Mouse (Mus musculus) right cerebral cortex, postnatal 14 days (tissue): ENCODE results near the gene Mettl16.
A peak's percentile ranks its signal among the peaks of the same experiment; 100 is the strongest.

Source experiments
- DNase-seq: peaks from one replicate; pipeline ENCODE4 v3.0.0; 2022

The Mettl16 gene

DNA sequence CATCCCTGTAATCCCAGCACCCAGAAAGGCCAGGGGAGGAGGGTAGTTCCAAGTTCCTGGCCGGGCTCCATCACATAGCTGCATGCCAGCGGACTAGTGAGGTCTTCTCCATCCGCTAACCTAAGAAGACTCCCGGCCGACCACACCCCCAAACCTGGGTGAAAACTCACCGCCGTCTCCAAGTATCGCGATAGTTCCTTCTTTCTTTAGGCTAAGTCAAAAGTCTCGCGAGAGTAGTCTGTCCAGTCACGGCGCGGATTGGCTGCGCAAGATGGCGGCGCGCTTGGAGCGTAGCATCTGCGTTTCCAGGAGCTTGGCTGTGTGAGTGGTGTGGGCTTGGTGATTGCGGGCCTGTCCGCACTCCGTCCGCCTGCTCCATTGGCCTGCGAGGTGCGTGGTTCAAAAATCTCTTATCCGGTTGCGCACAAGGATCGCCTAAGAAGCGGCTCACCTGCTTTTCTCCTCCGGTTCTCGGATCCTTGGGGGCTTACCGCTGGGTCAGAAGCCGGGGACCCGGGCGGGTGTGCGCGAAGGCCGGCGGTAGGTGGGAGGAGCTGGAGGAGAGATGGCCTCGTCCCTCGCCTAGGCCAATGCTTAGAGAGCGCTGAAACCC, at the start of gene Mettl16:
TSS of gene Mettl16 (plus strand) at position 236 of the 613 bp plus-strand sequence.
- peak; percentile 93 for DNase-seq

DNA sequence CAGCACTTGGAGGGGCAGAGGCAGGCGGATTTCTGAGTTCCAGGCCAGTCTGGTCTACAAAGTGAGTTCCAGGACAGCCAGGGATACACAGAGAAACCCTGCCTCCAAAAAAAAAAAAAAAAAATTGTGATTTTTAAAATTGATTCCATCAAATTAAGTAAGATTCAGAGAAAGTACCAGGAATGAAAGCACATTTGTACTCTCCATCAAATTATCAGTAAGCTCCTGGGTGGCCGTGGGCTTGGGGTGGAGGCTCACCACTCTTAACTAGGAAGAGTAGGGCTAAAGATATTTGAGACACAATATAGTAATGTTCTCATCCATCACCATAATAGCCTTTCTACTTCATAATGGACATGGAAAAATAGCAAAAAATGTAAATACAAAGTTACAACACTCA, 49.5 kb upstream of the Mettl16 start:
- DNase-seq = no peak

DNA sequence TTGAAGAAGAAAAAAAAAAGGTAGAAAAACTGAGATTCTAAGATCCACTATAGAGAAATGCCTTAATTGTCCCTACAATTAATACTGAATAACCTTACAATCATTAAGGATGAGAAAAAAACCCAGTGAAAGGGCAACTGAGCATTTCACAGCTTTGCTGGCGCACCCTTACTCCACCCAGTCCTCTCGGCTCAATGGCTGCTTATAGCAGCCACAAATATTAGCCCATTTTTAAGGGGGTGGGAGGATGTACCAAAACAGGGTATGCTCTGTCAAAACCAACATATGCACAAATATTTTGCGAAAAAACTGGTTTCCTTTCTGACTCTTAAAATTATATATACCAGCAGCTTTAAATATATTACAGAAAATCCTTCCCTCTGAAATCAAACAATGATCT, 48.7 kb upstream of the Mettl16 start:
- DNase-seq = no peak

DNA sequence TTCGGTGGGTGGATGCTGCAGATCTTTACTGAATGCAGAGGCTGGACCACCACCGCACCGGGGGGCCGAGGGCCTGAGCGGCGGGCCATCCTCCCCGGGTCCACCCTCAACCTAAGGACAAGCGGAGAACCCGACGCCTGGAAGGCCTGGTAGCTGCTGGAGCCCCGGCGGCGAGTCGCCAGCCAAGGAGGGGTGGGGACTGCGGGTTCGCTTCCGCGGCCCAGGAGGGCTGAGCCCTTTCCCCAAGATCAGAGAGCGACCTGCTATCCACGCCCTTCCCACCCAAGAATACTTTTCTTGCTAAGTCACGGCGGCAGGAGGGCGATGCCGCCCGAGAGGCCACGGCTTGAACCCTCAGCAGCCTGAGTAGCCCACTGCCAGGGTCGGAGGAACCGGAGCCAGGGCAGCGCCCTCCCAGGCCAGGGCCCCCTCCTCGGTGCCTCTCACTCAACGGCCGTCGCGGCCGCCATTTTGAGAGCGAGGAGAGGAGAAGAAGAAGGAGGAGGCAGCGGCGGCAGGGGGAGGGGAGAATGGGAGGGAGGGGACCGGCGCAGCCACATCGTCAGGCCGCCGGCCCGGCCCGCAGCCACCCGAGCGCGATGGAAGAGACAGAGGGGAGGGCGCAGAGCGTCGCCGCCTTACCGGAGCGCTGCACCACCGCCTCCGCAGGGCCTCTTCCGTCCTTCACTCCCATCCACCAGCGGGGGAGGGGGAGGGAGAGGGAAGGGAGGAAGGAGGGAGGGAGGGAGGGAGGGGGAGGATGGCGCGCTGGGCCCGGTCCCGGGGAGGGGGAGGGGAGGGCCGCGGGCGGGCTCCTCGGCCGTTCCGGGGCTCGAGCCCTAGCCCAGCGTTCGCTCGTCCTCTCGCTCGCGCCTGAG, 47.0 kb upstream of the Mettl16 start:
- peak; percentile 88 for DNase-seq

DNA sequence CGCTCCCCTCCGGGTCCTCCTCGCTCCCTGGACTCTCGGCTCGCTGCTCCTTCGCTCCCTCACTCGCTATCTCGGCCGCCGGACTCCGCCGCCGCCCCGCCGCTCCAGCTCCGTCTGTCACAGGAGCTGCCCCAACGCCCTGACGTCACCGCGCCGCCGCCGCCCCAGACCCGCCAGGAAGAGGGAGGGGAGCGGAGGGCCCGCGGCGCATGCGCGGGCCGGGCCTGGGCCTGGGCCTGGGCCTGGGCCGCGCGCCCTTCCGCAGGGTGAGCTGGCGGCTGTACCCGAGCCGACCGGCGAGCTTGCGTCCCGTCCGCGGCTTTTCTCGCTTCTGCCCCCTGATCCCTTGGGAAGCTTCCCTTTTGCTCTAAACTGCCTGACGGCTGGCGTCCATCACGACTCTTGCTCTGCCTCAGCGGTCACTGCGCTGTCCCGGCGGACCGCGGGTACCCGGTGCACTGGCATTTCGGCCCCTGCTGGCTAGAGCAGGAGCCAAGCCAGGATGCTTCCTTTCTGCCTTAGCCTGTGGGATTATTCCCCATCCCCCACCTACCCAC, 46.3 kb upstream of the Mettl16 start, which contains the start of gene Pafah1b1:
TSS of gene Pafah1b1 (minus strand) at position 436 of the 557 bp plus-strand sequence.
- peak; percentile 97 for DNase-seq

DNA sequence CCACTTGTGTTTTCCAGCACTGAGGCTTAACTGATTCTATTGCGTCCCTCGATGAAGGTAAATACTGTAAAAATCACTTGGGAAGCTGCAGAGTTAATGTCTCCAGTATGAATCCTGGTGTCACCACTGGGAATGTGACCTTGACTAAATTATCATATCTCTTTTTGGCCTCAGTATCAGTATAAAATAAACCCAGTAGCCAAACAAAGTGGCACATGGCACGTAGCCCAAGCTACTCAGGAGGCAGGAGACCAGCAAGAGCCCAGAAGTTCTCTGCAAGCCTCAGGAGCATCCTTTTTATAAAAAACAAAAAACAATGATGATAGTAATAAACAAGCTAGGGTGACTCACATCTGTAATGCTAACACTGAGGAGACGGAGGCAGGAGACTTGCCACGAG, 45.4 kb upstream of the Mettl16 start:
- no peak for DNase-seq

DNA sequence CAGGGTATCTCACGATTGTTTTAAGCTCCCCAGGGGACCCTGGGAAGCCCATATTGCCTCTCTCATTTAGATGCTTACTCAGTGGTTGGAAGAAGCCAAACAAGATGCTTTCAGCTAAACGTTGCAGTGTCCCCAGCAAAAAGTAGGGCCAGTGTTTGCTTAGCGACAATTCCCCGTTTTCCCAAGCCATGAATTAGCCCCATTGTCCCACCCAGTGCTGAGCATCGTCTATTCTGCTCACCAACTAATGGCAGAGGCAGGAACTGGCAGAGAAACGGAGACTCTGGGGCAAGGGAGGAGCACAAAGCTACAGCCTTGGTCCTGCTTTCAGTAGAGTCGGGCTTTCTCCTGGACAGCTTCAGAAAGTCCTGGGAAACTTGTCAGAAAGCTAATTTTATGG, 35.7 kb upstream of the Mettl16 start:
- no peak for DNase-seq

DNA sequence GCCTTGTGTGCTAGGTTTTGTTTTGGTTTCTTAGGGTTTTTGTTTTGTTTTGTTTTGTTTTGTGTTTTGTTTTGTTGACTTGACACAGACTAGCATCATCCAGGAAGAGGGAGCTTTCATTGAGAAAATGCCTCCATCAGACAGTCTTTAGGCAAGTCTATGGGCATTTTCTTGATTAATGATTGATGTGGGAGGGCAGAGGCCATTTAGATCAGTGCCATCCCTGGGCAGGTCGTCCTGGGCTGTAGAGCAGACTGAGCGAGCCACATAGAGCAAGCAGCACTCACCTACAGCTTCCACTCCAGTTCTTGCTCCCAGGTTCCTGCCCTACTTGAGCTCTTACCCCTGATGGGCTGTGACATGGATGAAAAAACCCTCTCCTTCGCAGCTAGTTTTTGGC, 32.8 kb upstream of the Mettl16 start:
- no peak for DNase-seq

DNA sequence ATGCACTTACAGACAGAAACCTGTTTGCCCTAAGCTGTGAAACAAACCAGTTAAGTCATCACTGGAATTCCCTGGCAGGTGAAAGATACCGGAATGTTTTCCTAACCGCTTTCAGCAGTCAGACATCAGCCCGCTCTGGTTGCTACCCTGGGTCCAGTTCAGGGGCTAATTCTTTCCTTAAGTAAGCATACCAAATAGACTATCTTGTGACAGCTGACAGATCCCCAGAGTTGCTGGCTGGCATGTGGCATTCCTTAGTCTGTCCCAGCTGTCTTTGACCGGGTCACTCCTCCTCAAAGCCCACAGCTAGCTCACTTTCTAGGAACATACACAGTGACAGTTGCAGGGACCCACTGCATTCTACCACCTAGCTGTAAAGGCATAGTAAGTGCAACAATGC, 22.6 kb upstream of the Mettl16 start:
- no peak for DNase-seq

DNA sequence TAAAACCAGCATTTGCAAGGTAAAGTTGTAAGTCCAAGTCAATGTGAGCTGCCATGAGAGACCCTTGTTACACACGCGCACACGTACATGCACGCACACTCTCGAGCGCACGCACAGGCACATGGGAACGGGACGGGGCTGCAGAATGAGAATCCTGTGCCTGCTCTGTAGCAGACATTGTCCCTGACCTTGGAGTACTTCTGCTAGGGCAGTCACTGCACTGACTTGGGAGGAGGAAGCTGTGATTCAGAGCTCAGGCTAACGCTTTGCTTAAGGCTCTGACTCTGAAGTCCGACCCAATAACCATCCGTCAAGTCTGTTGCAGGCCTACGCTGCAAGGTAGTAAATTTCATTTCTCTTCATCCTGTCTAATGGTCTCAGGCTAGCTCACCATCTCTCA, 21.4 kb upstream of the Mettl16 start:
- DNase-seq = no peak

DNA sequence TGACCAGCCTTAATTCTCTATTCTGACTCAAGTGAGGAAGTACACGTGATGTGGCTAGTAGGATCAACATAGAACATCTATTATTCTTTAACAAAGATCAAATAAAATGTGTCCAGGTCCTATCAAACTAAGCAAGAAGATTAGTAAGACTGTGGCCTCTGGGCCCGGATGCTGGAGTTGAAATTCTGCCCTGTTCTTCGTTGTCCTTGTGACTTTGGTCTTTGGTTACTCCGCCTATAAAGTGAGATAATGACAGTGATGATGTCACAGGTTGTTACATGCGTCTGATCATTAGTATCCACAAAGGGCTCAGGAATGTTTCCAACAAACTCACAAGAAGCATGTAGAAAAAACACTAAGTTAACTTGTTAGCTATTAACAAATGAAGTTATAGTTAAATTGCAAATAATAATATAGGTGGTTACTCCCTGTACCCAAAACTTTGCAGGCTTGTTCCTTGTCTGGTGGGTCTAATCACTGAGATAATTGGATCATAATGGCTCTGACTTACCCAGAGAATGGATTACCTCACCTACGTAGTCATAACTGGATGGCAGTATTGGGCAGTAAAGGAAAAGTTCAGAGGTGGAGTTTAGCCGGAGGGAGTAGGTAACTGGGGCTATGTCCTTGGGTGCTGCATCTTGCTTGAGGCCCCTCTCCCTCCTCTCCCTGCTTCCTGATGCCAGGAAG, 19.8 kb upstream of the Mettl16 start:
- no peak for DNase-seq

DNA sequence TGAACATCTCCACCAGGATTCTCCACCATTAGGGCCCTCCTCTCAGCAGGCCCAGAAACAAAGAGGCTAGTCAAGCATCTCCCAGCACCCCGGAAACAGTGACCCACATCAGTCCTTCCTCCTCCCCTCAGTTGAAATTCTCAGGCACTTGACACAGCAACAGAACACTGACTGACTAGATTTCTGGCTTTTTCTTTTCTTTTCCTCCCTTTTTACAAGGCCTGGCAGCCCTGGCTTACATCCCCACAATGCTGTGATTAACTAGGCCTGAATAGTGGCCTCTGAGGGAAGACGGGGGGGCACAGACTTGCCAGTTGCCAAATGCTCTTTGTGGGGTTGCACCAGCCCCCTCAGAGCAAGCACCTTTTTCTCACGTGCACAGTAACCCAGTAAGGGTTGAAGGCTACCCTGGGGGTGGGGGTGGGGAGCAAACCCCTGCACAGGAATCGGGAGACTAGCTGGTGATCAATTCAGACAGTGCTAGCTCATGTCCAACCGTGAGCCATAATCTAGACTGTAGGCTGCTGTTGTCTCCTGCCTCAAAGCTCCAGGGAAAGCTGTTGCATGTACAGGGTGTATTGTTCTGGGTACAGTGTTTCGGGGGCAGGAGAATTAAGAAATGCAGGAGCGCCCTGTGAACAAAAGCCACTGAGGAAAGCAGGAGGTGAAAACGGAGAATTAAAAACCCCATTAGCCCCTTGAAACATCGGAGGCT, 19.1 kb upstream of the Mettl16 start:
- no peak for DNase-seq

DNA sequence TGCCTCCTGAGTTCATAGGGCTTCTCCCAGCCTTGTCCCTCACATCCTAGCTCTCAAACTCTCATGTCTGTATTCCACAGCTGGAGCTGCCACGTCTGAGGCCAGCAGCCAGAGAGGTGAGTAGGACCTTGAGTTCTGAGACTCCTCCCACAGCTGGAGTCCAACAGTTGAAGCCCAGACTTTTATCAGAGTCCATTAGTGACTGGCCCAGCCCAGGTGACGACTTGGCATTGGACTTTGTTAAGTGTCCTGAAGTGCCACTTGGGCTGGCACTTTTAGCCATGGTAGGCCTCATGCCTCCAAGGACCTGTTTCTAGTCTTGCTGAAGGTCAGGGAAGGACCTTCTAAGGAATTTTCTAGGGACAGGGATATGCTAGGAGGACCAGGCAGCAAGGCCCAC, 14.0 kb upstream of the Mettl16 start:
- no peak for DNase-seq

DNA sequence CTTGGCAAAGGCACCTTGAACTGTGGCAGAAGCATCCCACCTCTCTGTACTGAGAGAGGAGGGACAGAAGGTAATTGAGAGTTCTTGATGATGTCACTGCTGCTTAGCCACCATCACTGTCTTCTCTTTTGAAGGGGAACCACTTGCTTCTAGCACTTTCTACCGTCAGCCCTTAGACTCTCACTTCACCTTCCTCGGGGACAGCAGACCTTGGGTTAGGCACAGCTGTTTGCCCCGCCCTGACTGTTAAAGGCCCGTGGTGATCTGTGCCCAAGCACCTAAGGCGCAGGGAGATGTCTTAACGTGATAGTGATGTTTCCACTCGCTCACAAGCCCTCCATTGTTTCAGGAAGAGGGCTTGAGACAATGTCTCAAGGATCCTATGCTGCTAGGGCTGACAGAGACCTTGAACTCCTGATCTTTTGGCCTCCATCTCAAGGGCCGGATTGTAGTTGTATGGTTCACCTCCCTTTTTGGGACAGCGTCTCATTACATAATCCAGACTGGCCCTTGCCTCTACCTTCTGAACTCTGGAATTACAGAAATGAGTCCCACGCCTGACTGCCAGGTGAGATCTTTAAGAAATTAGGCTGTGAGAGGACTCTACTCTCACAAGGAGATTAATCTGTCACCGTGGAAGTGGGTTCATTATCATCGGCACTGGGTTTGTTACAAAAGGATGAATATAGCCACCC, 9.5 kb upstream of the Mettl16 start:
- DNase-seq = no peak

DNA sequence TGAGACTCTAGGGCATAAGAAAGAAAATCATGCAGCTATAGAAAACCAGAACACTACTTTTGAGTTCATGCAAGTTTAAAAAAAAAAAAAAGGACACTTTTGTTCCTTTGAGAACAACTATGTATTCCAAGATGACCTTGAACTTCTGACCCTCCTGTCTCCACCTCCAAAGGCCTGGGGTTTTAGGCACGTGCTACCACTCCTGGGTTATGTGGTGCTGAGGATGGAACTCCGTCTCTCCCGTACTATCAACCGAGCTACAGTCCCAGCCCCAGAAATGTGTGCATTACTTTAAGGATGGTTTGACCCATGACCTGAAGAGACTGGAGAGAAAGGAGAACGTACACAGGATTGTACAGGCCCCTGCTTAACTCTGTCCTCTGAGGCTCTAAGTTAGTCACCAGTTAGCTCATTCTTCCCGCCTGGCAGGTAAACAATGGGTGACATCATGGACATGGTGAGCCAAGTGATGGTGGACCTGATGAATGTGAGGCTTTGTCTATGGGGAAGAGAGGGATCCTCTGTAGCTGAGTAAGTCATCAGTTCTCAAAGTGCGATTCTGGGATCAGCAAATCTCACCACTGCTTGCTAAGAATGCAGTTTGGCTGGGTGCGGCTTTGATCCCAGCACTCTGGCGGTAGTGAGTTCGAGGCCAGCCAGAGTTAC, 6.5 kb upstream of the Mettl16 start:
- no peak for DNase-seq

DNA sequence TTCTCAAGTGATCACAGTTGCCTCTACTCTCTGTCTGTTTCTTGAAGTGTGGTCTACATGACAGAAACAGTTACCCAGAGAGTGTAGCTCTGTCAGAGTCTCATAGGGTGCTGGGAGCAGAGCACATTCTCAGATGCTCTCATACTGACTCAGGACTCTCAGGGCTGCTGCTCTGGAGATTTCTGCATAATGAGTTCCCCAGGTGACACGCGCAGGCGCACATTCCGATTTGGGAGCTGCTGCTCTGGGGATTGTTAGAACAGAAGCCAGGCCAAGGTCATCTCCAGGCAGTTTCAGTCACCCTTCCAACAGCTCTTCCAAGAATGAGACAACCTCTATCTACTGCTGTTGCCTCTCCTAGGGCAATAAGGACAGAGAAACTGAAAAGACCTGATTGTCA, 3.2 kb upstream of the Mettl16 start:
- DNase-seq = no peak

DNA sequence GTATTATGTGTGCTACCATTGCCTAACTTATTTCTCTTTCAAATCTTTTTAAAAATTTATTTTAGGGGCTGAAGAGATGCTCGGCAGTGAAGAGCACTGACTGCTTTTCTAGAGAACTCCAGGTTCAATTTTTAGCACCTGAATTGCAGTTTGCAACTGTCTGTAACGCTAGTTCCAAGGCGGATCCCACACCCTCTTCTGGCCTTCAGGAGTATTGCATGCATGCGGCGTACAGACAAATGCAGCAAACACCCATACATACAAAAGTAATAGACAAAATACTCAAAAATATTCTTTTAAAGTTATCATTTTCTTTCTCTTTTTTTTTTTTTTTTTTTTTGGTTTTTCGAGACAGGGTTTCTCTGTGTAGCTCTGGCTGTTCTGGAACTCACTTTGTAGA, 2.6 kb upstream of the Mettl16 start:
- DNase-seq = no peak

DNA sequence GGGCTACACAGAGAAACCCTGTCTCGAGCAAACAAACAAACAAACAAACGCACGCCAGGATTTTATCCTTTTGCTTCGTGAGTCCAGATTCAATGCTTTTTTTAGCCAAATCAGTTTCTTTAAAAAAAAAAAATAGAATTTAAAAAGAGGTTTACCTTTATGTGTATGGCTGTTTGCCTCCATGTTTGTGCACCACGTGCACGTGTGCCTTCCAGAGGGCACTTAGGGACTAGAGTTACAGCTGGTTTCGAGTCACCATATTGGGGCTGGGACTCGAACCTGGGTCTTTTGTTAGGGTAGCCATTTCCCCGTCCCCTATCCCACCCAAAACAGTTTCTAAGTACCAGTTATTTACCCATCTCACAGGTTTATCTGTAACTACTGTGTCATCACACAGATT, 593 bp upstream of the Mettl16 start:
- DNase-seq = no peak

DNA sequence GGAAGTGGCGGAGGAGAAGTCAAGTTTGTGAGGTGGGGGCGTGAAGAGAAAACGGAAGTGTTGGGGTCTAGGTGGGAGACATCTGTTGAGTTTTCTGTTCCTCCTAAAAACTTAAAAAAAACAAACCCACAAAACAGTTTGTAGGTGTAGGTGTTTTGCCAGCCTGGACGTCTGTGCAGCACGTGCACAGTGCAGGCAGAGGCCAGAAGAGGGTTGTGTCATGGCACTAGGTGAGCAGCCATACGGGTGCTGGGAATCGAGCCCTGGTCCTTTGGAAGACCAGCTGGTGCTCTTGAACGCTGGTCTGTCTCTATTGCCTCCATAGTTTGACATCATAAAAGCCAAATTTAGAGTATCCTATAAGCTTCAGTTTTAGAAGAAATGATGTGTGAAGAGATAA, 604 bp downstream of the Mettl16 start:
- DNase-seq = no peak

DNA sequence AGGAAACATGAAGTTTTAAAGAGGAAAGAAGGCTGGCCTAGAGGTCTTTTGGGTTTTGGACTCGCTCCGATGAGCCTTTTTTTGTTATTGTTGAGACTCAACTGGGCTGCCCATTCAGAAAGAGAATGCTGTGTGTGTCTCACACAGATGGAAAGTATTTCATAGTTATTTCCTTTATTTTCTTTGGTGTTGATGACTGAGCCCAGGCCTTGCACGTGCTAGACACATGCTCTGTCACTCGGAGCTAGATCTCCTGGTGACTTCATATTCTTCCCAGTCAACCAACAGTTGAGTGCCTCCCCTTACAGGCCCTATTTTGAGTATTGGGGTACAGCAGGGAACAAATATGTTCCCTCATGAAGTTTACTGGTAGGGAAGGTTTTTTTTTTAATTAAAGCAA, 1.0 kb downstream of the Mettl16 start:
- DNase-seq = no peak

DNA sequence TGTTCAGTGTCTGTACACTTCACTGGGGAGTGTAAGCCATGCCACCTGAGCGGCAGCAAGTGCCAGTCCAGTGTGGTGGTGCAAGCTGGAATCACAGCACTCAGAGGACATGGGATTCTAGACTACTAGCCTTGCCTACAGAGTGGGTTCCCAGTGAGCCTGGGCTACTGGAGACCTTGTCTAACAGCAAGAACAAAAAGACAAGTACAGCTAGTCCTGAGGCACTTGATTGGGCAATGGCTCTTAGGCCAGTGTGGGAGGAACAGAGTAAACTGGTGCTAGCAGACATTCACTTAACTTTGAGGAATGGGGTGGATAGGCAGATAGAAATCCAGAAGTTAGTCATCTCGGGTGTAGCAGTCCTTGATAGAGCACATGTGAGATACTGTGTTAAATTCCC, 1.8 kb downstream of the Mettl16 start:
- no peak for DNase-seq

DNA sequence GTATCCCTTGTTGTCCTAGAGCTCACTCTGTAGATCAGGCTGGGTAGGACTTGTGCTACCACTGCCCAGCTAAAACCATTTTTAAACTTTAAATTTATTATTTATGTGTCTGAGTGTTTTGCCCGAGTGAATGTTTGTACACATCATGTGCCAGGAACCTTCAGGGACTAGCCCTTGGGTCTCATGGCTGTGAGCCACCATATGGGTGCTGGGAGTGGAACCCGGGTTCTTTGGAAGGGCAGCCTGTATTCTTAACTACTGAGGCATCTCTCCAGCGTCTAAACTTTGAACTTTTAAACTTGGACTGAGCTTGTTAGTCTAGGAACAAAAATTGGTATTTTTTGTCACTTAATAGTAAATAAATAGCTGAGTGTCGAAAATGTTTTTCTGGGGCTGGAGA, 22.2 kb downstream of the Mettl16 start:
- no peak for DNase-seq
